9 mouse cellular contexts compared by ENCODE assay signal in genomic region chr6:126642856-126643321, GRCm38 (mm10). TPM values are rescaled to one million over a fixed set of nuclear protein-coding genes. Genes with fewer than 3 reads are reported as not detected.
A peak's percentile ranks its signal among the peaks of the same experiment; 100 is the strongest.
DNase-seq lines count a peak whose midpoint lies in the region; ATAC-seq and TF ChIP-seq lines count a peak whose summit lies in the region.
"Had no signal": no experiment of that assay in that cellular context is flagged by ENCODE, and none has a peak within 500 bp of the region (broad histone marks: within the 10 kb centered on the region; RNA-seq: fewer than 3 reads in every experiment).

No protein-coding gene starts in this region.

- no peak for ATAC-seq in forebrain, embryonic 15.5 days (replicated peaks)
- no peak for ATAC-seq in limb, embryonic 12.5 days (ENCODE audit: insufficient number of reproducible peaks, insufficient read depth, low FRiP score, low TSS enrichment, low read depth)

- intact Hi-C loops in gastrocnemius, adult 2 months (cut with DNase I), result no loop called here

- no peaks in the 10 kb centered on the region for H3K9me3 ChIP-seq in forebrain, embryonic 15.5 days
- no peaks in the 10 kb centered on the region for H3K9me3 ChIP-seq in limb, embryonic 12.5 days

- peaks cover 31% of the 10 kb centered on the region for H3K4me1 ChIP-seq in forebrain, embryonic 15.5 days
- peaks cover 30% of the 10 kb centered on the region for H3K4me1 ChIP-seq in limb, embryonic 12.5 days (replicated peaks)
- H3K4me1 ChIP-seq in olfactory bulb, adult 2 months (ENCODE audit: control insufficient read depth, insufficient read depth, low read length), result peaks cover 21% of the 10 kb centered on the region

- DNase-seq in gastrocnemius, adult 2 months, result peak; percentile 26
- DNase-seq in gastrocnemius, postnatal 25 days, result no peak
- peak; percentile 84 for DNase-seq in cerebellum, adult 18-20 months
- DNase-seq in kidney, adult 18-20 months, result peak; percentile 43
- no peak for DNase-seq in thymus, postnatal 10 days (ENCODE audit: low spot score in 2 of 2)

- H3K4me2 ChIP-seq in forebrain, embryonic 15.5 days (replicated peaks), result peak overlapping the region; percentile 97
- H3K4me2 ChIP-seq in limb, embryonic 12.5 days, result peak overlapping the region; percentile 95

- TF ChIP-seq CTCF in gastrocnemius, adult 2 months (IDR thresholded peaks at IDR 0.05), result peak; percentile 40
- peak; percentile 27; the same call in 1 of the 2 replicates for TF ChIP-seq CTCF in olfactory bulb, adult 2 months (IDR thresholded peaks at IDR 0.05; ENCODE audit: insufficient read depth, low read depth, low read length)

- no peaks in the 10 kb centered on the region for H3K36me3 ChIP-seq in forebrain, embryonic 15.5 days
- H3K36me3 ChIP-seq in limb, embryonic 12.5 days, result no peaks in the 10 kb centered on the region

- no peak overlapping the region; the same call in 1 of the 2 replicates for H3K27ac ChIP-seq in gastrocnemius, adult 2 months
- no peak overlapping the region for H3K27ac ChIP-seq in forebrain, embryonic 15.5 days (replicated peaks)
- no peak overlapping the region for H3K27ac ChIP-seq in limb, embryonic 12.5 days
- no peak overlapping the region for H3K27ac ChIP-seq in olfactory bulb, adult 2 months (ENCODE audit: insufficient read depth, low read depth, low read length)

- no peak for TF ChIP-seq POLR2A in olfactory bulb, adult 2 months (IDR thresholded peaks at IDR 0.05; ENCODE audit: insufficient read depth, low read depth, low read length)

- peaks cover 31% of the 10 kb centered on the region for H3K27me3 ChIP-seq in forebrain, embryonic 15.5 days
- H3K27me3 ChIP-seq in limb, embryonic 12.5 days, result peaks cover 91% of the 10 kb centered on the region

- peak overlapping the region; percentile 53 for H3K9ac ChIP-seq in forebrain, embryonic 15.5 days (replicated peaks)
- H3K9ac ChIP-seq in limb, embryonic 12.5 days (replicated peaks), result peak overlapping the region; percentile 37; the same call in 1 of the 2 replicates

- WGBS in forebrain, embryonic 15.5 days, result 2% methylated on average over 36 of the region's 36 CpGs
- 2% methylated on average over 36 of the region's 36 CpGs for WGBS in limb, embryonic 12.5 days
- WGBS in olfactory bulb, adult 2 months, result 1% methylated on average over 36 of the region's 36 CpGs

- peak overlapping the region; percentile 66 for H3K4me3 ChIP-seq in gastrocnemius, adult 2 months
- peak overlapping the region; percentile 68 for H3K4me3 ChIP-seq in forebrain, embryonic 15.5 days
- peak overlapping the region; percentile 53 for H3K4me3 ChIP-seq in limb, embryonic 12.5 days (replicated peaks)
- H3K4me3 ChIP-seq in olfactory bulb, adult 2 months (ENCODE audit: insufficient read depth, low read depth, low read length), result peak overlapping the region; percentile 87

RNA-seq across cellular contexts. Expression of gene Kcna1, which starts 3.3 kb away (rescaled TPM):
- 1 to 10 TPM; 1.0 to 1.4 TPM for total RNA-seq in gastrocnemius, adult 2 months (2021)
- total RNA-seq in gastrocnemius, postnatal 25 days (2021), result 1 to 10 TPM; 2.2 to 2.6 TPM
- 4.8 and 4.9 TPM in 2 replicates for polyA plus RNA-seq in forebrain, embryonic 15.5 days (2015; fragmentation: Nextera tagmentation; extraction: Ambion mirVana)
- polyA plus RNA-seq in limb, embryonic 12.5 days (2016; fragmentation: Nextera tagmentation; extraction: Ambion mirVana), result 1.4 TPM in 2 replicates
- polyA plus RNA-seq in olfactory bulb, adult 2 months (2012; ENCODE audit: insufficient read depth, insufficient read length, low replicate concordance, missing spikeins), result not detected in 2 replicates
- polyA plus RNA-seq: C2C12 had no signal

Comparison
In these comparisons a context has a peak if more than half of its experiments do, and no peak if none do; other contexts are left out.
1. DNase-seq: peak in gastrocnemius, adult 2 months (single experiment), cerebellum, adult 18-20 months (2 of 2) and kidney, adult 18-20 months (single experiment); none in gastrocnemius, postnatal 25 days (single experiment) and thymus, postnatal 10 days (0 of 2).
2. Peak in every context shown above with its lines, with median percentiles within 50 percentile points of each other: H3K4me3 ChIP-seq.